Mouse (Mus musculus) embryonic facial prominence, embryonic 13.5 days (tissue): ENCODE measurements around the gene Mysm1. TPM values are rescaled to one million over a fixed set of nuclear protein-coding genes. Genes with fewer than 3 reads are reported as not detected.

Source experiments
- ATAC-seq: fragments of 200-750 bp; cut with Nextera tagmentation; 2 replicates; pipeline ENCODE4 v1.8.0; 2017; ENCODE audit warnings: low read depth; ENCODE audit not compliant: insufficient number of reproducible peaks, insufficient read depth, low FRiP score, low TSS enrichment
- H3K27ac ChIP-seq: fragments of 300-500 bp; sonication (generic); 2 replicates; pipeline ENCODE4 v1.5.1; 2015; ENCODE audit warnings: moderate library complexity, mild to moderate bottlenecking, inconsistent platforms
- H3K27me3 ChIP-seq: fragments of 300-500 bp; sonication (generic); 2 replicates; pipeline ENCODE4 v1.6.1; 2015; ENCODE audit warnings: mild to moderate bottlenecking, inconsistent platforms
- H3K36me3 ChIP-seq: fragments of 300-500 bp; sonication (generic); 2 replicates; pipeline ENCODE4 v1.6.1; 2015; ENCODE audit warnings: mild to moderate bottlenecking, inconsistent platforms
- H3K4me1 ChIP-seq: fragments of 300-500 bp; sonication (generic); 2 replicates; pipeline ENCODE4 v1.6.1; 2015; ENCODE audit warnings: inconsistent platforms
- H3K4me2 ChIP-seq: fragments of 300-500 bp; sonication (generic); 2 replicates; pipeline ENCODE4 v1.6.1; 2015; ENCODE audit warnings: moderate library complexity, mild to moderate bottlenecking, inconsistent platforms
- H3K4me3 ChIP-seq: fragments of 300-500 bp; sonication (generic); 2 replicates; pipeline ENCODE4 v1.5.1; 2015; ENCODE audit warnings: mild to moderate bottlenecking, inconsistent platforms
- H3K9ac ChIP-seq: fragments of 300-500 bp; sonication (generic); 2 replicates; pipeline ENCODE4 v1.6.1; 2015; ENCODE audit warnings: mild to moderate bottlenecking, inconsistent platforms
- H3K9me3 ChIP-seq: fragments of 300-500 bp; sonication (generic); 2 replicates; pipeline ENCODE4 v1.6.1; 2016; ENCODE audit warnings: inconsistent platforms
- WGBS: fragments of 180-500 bp; shearing (Covaris S2); methylation state at CpG from one replicate; pipeline ENCODE4 v1.1.7; 2015; ENCODE audit warnings: mixed read lengths; 5-methylcytosine and 5-hydroxymethylcytosine counted together
- polyA plus RNA-seq: library from polyadenylated mRNA; unstranded; fragments of >200 nt; fragmentation: Nextera tagmentation; extraction: Ambion mirVana; gene quantifications from 2 replicates; pipeline ENCODE4 v1.2.1, GENCODE M21; 2015

Mysm1 gene
- polyA plus RNA-seq, 1 experiment from 2014 or later: 36.0 TPM

- no peak for ATAC-seq
- WGBS: 65% methylated on average over 3 of the region's 3 CpGs
- H3K4me2 ChIP-seq: no peak overlapping the region
These were observed 77.1 kb downstream of the Mysm1 start for GRCm38 (mm10) chr4:94901780-94902179.

GRCm38 (mm10) chr4:94900744-94901143, 78.2 kb downstream of the Mysm1 start:
- H3K9me3 ChIP-seq: no peaks in the 10 kb centered on the region
- no peak overlapping the region for H3K4me2 ChIP-seq
- H3K27ac ChIP-seq: no peak overlapping the region
- H3K9ac ChIP-seq: no peak overlapping the region
- 31% methylated on average over 2 of the region's 2 CpGs for WGBS
- H3K4me3 ChIP-seq: no peak overlapping the region
- no peak for ATAC-seq
- H3K27me3 ChIP-seq: no peaks in the 10 kb centered on the region
- no peaks in the 10 kb centered on the region for H3K36me3 ChIP-seq
- H3K4me1 ChIP-seq: no peaks in the 10 kb centered on the region

More at GRCm38 (mm10) chr4:94901780-94902179, 77.1 kb downstream of the Mysm1 start:
- Histone ChIP-seq H3K4me1 (no peaks in the 10 kb centered on the region), H3K27ac (no peak overlapping the region), H3K4me3 (no peak overlapping the region), H3K27me3 (no peaks in the 10 kb centered on the region), H3K9me3 (no peaks in the 10 kb centered on the region), H3K36me3 (no peaks in the 10 kb centered on the region), H3K9ac (no peak overlapping the region)

Other genes starting within 250 kb of the Mysm1 start
- 8.0 and 9.7 TPM in 2 replicates for gene Tek, start 239.8 kb downstream of the Mysm1 start, polyA plus RNA-seq
- not detected in 2 replicates for gene Eqtn, start 50.3 kb downstream of the Mysm1 start, polyA plus RNA-seq
- gene Jun, start 73.1 kb upstream of the Mysm1 start, polyA plus RNA-seq: 56.3 and 61.2 TPM in 2 replicates